Mouse (Mus musculus): ENCODE results near the gene Caprin1. TPM values are rescaled to one million over a fixed set of nuclear protein-coding genes. Genes with fewer than 3 reads are reported as not detected.

The Caprin1 gene
- polyA plus RNA-seq (2015; fragmentation: Nextera tagmentation; extraction: Ambion mirVana): 311 and 317 TPM in 2 replicates

DNA sequence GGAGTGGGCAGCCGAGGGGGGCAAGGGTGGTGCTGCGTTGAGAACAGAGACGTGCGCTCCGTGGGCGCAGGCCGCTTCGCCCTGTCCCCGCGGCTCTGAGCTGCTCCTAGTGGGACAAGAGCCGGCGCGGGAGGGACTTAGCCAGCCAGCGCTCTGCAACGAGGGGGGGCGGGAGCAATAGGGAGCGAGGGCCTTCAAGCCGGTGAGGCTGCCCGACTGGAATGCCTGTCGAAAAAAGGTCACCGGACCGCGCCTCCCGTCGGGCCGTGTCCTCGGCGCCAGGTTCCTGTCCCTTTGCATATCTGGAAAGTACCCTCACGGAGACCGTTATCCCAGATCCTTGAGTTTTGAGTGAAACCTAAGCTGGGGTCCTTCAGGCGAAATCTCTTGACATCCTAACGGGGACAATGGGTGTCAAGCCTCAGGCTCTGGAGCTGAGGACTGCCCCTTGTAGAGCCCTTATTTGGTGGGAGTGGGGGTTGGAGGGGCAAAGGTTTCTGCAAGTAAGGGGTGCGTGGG lies at the start of gene Caprin1:
Gene Caprin1 (minus strand): TSS at position 159 of the 519 bp plus-strand sequence.
- Histone ChIP-seq H3K4me2 (peak within 1 kb of the TSS; percentile 62), H3K9ac (peak within 1 kb of the TSS; percentile 84), H3K27ac (peak within 1 kb of the TSS; percentile 100), H3K4me3 (peak within 1 kb of the TSS; percentile 98), H3K36me3 (peaks cover 16% of the 10 kb centered on the region), H3K27me3 (no peaks in the 10 kb centered on the region), H3K9me3 (no peaks in the 10 kb centered on the region), H3K4me1 (peaks cover 15% of the 10 kb centered on the region)
- ATAC-seq (ENCODE audit: borderline replicate concordance, extremely low read depth, low FRiP score, low TSS enrichment): peak; percentile 96
- WGBS: 0% methylated on average over 33 of the region's 33 CpGs

DNA sequence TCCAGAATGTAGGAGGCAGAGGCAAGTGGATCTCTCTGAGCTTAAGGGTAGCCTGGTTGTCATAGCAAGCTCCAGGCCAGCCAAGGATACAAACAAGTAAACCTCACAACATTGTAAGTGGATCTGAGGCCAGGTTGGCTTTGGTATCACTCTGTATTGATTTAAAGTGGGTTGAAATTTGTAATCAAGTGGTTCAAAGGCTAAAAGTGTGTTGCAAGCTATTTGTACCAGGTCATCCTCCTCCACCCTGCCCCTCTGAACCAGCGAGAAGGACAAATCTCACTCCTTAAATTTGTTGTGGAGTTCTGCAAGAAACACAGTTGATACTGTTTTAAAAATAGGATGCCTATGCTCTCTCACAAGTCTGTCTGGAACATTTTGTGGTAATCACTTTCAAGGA lies 49.4 kb upstream of the Caprin1 start:
- Histone ChIP-seq H3K4me2 (no peak overlapping the region), H3K9ac (no peak overlapping the region), H3K36me3 (no peaks in the 10 kb centered on the region), H3K27me3 (no peaks in the 10 kb centered on the region), H3K4me1 (no peaks in the 10 kb centered on the region), H3K4me3 (no peak overlapping the region), H3K27ac (no peak overlapping the region), H3K9me3 (no peaks in the 10 kb centered on the region)
- no peak for ATAC-seq (ENCODE audit: borderline replicate concordance, extremely low read depth, low FRiP score, low TSS enrichment)
- 85% methylated on average over 1 of the region's 1 CpGs for WGBS

DNA sequence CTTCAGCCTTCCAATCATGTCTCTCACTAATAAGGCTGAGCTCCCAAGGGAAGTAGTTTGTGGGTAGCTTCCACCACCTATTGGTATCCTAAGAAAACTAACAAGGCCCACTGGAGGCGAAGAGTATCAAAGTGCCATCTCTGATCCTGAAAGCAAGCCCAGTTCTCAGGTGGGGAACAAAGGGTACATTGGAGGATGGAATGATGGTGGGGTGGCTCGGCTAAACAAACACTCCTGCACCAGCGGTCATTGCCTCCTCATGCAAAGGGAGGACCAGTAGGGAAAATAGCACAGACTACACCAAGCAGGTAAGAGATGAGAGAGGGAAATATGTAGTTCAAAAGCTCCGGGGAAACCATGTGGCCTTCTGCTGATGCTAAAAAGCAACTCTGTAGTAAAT lies 48.8 kb upstream of the Caprin1 start:
- Histone ChIP-seq H3K4me2 (no peak overlapping the region), H3K27ac (no peak overlapping the region), H3K36me3 (no peaks in the 10 kb centered on the region), H3K4me3 (no peak overlapping the region), H3K4me1 (no peaks in the 10 kb centered on the region), H3K9ac (no peak overlapping the region), H3K27me3 (no peaks in the 10 kb centered on the region), H3K9me3 (no peaks in the 10 kb centered on the region)
- no peak for ATAC-seq (ENCODE audit: borderline replicate concordance, extremely low read depth, low FRiP score, low TSS enrichment)
- WGBS: 83% methylated on average over 4 of the region's 4 CpGs

DNA sequence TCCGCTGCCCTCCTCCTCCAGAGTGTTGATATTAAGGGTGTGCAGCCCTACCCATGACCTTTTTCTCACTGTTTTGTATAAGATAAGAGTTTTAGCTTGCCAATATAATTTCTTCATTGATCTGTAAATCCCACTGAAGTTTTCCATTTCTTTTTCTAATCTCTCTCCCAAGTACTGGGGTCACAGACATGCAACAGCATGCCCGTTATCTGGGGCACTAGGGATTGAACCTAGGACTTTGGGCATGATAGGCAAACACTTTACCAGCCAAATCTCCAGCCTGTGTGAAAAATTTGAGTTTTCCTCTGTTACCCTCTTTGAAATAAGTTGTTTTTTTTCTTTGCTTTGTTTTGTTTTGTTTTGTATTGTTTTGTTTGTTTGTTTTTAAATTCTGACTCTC lies 46.6 kb upstream of the Caprin1 start:
- no peaks in the 10 kb centered on the region for H3K4me1 ChIP-seq
- H3K36me3 ChIP-seq: no peaks in the 10 kb centered on the region
- no peak overlapping the region for H3K27ac ChIP-seq
- H3K4me2 ChIP-seq: no peak overlapping the region
- no peak for ATAC-seq (ENCODE audit: borderline replicate concordance, extremely low read depth, low FRiP score, low TSS enrichment)
- H3K9me3 ChIP-seq: no peaks in the 10 kb centered on the region
- H3K9ac ChIP-seq: no peak overlapping the region
- WGBS: 79% methylated on average over 2 of the region's 2 CpGs
- H3K27me3 ChIP-seq: no peaks in the 10 kb centered on the region
- H3K4me3 ChIP-seq: no peak overlapping the region

DNA sequence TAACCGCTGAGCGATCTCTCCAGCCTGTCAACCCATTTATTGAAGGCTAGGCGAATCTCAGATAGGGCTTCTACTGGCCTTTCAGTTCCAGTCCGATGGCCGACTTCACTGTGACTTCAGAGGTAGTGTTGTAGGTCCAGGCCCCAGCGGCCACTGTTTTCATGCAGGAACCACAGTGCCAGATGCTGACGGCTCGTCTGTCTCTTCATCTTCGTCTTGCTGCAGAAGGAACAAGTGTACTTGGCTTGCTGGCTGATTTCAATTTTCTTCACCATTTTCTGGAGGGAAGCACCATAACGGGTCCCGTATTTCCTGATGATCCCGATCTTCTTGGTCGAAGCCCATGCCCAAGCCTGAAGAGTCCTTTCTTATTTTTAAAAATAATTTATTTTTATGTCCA lies 45.9 kb upstream of the Caprin1 start:
- Histone ChIP-seq H3K27ac (no peak overlapping the region), H3K4me1 (no peaks in the 10 kb centered on the region), H3K9ac (no peak overlapping the region), H3K36me3 (no peaks in the 10 kb centered on the region), H3K4me3 (no peak overlapping the region), H3K9me3 (no peaks in the 10 kb centered on the region), H3K27me3 (no peaks in the 10 kb centered on the region), H3K4me2 (no peak overlapping the region)
- no peak for ATAC-seq (ENCODE audit: borderline replicate concordance, extremely low read depth, low FRiP score, low TSS enrichment)
- WGBS: 92% methylated on average over 13 of the region's 13 CpGs

DNA sequence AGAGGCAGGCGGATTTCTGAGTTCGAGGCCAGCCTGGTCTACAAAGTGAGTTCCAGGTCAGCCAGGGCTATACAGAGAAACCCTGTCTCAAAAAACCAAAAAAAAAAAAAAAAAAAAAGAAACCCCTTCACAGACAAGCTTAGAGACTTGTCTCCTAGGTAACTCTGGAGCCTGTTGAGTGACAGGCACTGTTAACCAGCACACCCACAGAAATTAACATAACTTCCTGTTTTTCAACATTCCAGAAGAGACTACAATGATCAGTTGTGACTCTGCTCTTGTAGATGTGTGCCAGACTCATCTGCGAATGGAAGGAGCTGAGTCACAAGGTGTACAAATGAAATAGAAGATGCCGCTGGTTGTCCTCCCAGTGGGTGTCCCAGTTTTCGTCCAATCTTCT lies 44.9 kb upstream of the Caprin1 start:
- no peaks in the 10 kb centered on the region for H3K27me3 ChIP-seq
- ATAC-seq (ENCODE audit: borderline replicate concordance, extremely low read depth, low FRiP score, low TSS enrichment): no peak
- no peaks in the 10 kb centered on the region for H3K4me1 ChIP-seq
- 82% methylated on average over 5 of the region's 5 CpGs for WGBS
- no peak overlapping the region for H3K27ac ChIP-seq
- H3K36me3 ChIP-seq: no peaks in the 10 kb centered on the region
- H3K9me3 ChIP-seq: no peaks in the 10 kb centered on the region
- no peak overlapping the region for H3K4me3 ChIP-seq
- no peak overlapping the region for H3K4me2 ChIP-seq
- no peak overlapping the region for H3K9ac ChIP-seq

DNA sequence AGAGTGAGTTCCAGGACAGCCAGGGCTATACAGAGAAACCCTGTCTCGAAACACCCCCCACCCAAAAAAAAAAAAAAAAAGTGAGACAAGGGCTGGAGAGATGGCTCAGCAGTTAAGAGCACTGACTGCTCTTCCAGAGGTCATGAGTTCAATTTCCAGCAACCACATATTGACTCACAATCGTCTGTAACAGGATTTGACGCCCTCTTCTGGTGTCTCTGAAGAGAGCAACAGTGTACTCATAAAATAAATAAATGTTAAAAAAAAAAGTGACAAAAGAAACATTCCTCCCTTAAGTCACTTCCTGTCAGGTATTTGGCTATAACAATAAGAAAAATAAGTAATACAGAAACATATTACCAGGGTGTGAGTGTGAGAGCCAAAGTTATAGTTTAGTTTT lies 41.0 kb upstream of the Caprin1 start:
- no peak overlapping the region for H3K4me2 ChIP-seq
- H3K36me3 ChIP-seq: no peaks in the 10 kb centered on the region
- H3K4me3 ChIP-seq: no peak overlapping the region
- H3K9ac ChIP-seq: no peak overlapping the region
- no peak overlapping the region for H3K27ac ChIP-seq
- no peaks in the 10 kb centered on the region for H3K4me1 ChIP-seq
- WGBS: 55% methylated on average over 3 of the region's 3 CpGs
- ATAC-seq (ENCODE audit: borderline replicate concordance, extremely low read depth, low FRiP score, low TSS enrichment): no peak
- H3K9me3 ChIP-seq: no peaks in the 10 kb centered on the region
- no peaks in the 10 kb centered on the region for H3K27me3 ChIP-seq

DNA sequence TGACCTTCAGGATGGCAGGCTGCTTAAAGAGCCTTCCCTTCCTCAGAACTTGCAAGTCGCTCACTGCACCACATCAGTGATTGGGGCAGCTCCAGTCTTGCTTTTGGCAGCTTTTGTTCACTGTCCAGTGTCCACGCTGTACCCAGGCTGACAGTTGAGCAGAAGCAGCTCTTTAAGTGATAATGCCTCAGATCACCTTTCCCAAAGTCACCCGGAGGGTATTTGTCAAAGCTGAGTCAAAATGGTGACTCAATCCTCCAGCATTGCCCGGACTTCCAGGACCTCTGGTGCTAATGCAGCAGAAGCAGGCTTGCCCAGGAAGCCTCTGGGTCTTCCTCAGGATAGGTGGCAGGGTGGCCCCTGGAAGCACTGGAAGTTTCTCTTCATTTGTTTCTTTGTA lies 39.7 kb upstream of the Caprin1 start:
- no peak overlapping the region for H3K9ac ChIP-seq
- H3K36me3 ChIP-seq: no peaks in the 10 kb centered on the region
- H3K4me3 ChIP-seq: no peak overlapping the region
- ATAC-seq (ENCODE audit: borderline replicate concordance, extremely low read depth, low FRiP score, low TSS enrichment): no peak
- no peak overlapping the region for H3K4me2 ChIP-seq
- 67% methylated on average over 4 of the region's 4 CpGs for WGBS
- no peaks in the 10 kb centered on the region for H3K4me1 ChIP-seq
- no peaks in the 10 kb centered on the region for H3K27me3 ChIP-seq
- H3K9me3 ChIP-seq: no peaks in the 10 kb centered on the region
- no peak overlapping the region for H3K27ac ChIP-seq

DNA sequence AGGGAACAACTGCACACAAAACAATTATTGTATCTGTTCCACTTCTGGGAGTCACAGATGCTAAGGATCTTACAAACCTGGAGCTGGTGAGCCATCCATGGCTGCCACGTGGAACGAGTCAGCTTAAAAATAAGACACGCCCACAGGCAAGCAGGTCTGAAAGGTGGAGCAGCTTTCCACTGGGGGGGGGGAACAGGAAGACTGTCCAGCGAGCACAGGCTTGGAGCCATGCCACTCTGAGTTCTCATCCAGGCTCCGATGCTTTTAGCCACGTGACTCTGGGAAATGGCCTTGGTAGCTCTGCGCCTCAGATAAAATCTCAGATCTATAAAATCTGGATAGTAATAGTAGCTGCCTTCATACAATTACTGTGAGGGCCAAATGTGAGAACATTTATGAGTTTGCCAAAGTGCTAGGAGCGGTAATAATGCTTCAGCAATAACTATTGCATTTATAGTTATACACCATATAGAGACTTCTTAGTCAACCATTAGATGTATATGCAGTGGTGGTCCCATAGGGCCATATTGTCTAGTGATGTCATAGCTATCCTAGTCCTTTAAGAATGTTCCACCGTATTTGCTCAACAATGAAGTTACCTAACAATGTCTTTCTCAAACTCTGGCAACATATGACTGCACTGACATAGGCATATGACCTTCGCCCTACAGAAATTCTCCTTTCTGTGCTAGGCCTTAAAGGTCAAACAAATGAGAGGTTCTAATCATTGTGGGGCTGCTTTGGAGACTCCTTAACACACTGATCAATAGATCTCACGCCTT lies 38.4 kb upstream of the Caprin1 start:
- no peak overlapping the region for H3K9ac ChIP-seq
- H3K36me3 ChIP-seq: no peaks in the 10 kb centered on the region
- H3K4me3 ChIP-seq: no peak overlapping the region
- H3K4me2 ChIP-seq: no peak overlapping the region
- no peaks in the 10 kb centered on the region for H3K9me3 ChIP-seq
- H3K27me3 ChIP-seq: no peaks in the 10 kb centered on the region
- ATAC-seq (ENCODE audit: borderline replicate concordance, extremely low read depth, low FRiP score, low TSS enrichment): no peak
- 62% methylated on average over 11 of the region's 11 CpGs for WGBS
- H3K4me1 ChIP-seq: no peaks in the 10 kb centered on the region
- H3K27ac ChIP-seq: no peak overlapping the region

DNA sequence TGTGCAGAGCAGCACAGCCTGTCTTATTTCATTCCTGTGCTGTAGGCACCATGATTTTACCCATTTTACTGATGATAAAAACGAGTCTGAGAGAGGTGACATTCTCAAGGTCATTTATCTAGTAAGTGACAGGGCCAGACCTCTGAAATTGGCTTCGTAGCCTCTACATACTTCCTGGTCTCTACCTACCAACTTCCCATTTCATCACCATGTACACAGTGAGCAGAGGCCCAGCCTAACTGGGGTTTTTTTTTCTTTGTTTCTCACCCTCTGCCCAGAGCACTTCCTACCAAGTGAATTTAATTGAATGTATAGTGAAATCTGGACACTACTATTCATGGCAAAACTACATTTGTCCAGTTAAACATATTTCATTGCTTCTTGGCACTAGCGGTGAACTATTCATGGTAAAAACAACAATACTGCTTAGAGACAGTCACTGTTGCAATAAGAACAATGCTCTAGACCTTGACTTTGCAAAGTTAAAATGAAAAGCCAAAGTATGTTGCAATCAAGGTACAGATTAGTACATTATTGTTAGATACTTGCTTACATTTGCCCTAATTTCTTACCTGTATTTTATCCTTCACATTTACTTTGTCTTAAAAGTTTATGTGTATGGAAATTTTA lies 36.5 kb upstream of the Caprin1 start:
- no peak for ATAC-seq (ENCODE audit: borderline replicate concordance, extremely low read depth, low FRiP score, low TSS enrichment)
- no peaks in the 10 kb centered on the region for H3K9me3 ChIP-seq
- no peaks in the 10 kb centered on the region for H3K4me1 ChIP-seq
- no peaks in the 10 kb centered on the region for H3K27me3 ChIP-seq
- 56% methylated on average over 3 of the region's 3 CpGs for WGBS
- no peaks in the 10 kb centered on the region for H3K36me3 ChIP-seq
- no peak overlapping the region for H3K27ac ChIP-seq
- no peak overlapping the region for H3K4me2 ChIP-seq
- no peak overlapping the region for H3K4me3 ChIP-seq
- no peak overlapping the region for H3K9ac ChIP-seq

DNA sequence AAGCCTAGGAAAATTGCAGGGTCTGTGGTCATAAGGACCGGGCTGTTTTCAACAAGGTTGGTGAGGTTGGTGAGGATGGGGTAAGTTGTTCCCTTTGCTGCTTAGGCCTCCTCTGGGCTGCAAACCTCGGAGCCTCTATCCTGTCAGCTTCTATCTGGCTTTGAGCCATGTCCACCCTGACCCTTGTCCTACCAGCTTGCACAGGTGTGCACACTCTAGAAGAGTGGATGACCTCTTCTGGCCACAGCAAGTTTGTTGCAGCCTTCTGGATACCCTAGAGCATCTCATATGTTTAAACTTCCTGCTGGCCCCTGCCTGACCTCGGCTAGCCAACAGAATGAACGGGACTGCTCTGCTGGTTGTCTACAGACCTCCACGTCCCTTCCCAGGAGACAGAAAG lies 35.5 kb upstream of the Caprin1 start:
- no peak overlapping the region for H3K4me3 ChIP-seq
- WGBS: 32% methylated on average over 5 of the region's 5 CpGs
- H3K9me3 ChIP-seq: no peaks in the 10 kb centered on the region
- no peak overlapping the region for H3K27ac ChIP-seq
- no peak overlapping the region for H3K9ac ChIP-seq
- H3K27me3 ChIP-seq: no peaks in the 10 kb centered on the region
- no peak overlapping the region for H3K4me2 ChIP-seq
- no peaks in the 10 kb centered on the region for H3K36me3 ChIP-seq
- H3K4me1 ChIP-seq: no peaks in the 10 kb centered on the region
- ATAC-seq (ENCODE audit: borderline replicate concordance, extremely low read depth, low FRiP score, low TSS enrichment): no peak

DNA sequence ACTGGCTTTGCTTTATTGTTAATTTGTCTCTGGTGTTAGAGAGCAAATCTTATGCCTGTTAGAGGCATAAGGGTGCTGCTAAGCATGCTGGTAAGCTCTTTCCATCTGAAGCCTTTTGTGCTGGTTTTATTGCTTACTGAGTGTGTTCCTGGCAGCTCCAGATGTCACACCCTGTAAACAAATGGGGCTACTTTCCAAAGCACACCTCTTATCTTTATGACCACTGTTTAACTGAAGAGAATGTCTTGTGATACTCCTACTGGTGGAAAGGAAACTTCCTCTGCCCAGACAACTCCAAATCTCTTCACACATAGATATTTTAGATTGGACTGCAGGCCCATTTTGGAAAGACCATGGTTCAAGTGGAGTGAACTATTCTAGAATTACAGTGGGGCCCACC lies 31.5 kb upstream of the Caprin1 start:
- ATAC-seq (ENCODE audit: borderline replicate concordance, extremely low read depth, low FRiP score, low TSS enrichment): no peak
- no peaks in the 10 kb centered on the region for H3K9me3 ChIP-seq
- H3K27me3 ChIP-seq: no peaks in the 10 kb centered on the region
- H3K9ac ChIP-seq: no peak overlapping the region
- H3K4me3 ChIP-seq: no peak overlapping the region
- H3K27ac ChIP-seq: no peak overlapping the region
- no peaks in the 10 kb centered on the region for H3K36me3 ChIP-seq
- H3K4me1 ChIP-seq: no peaks in the 10 kb centered on the region
- no peak overlapping the region for H3K4me2 ChIP-seq
